In the genomic region with DNA sequence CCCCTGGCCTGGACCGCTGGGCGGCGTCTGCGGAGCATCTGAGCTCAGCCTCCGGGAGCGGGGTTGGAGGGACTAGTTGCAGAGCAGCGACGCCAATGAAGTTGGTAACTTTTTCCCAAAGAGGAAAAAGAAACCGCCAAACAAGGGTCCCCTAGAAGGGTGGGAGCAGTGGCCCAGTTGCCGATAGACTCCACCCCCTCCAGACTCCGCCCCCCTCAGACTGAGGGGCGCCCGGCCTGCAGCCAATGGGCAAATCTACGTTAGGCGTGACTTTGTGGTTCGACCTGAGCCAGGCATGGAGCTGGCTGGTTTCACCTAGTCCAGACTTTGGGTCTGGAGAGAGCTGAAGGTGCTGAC, we compare ENCODE assay signal across 7 mouse cellular contexts.
A peak's percentile ranks its signal among the peaks of the same experiment; 100 is the strongest.
DNase-seq lines count a peak whose midpoint lies in the region; ATAC-seq and TF ChIP-seq lines count a peak whose summit lies in the region.

No protein-coding gene starts in this region.

- TF ChIP-seq POLR2A in spleen, adult 2 months (IDR thresholded peaks at IDR 0.05; ENCODE audit: low read depth, low read length) = no peak
- no peak for TF ChIP-seq POLR2A in embryonic fibroblast, embryonic 13.5 days (IDR thresholded peaks at IDR 0.05; ENCODE audit: low read depth, low read length)
- no peak for TF ChIP-seq POLR2A in thymus, adult 2 months (IDR thresholded peaks at IDR 0.05; ENCODE audit: control insufficient read depth, extremely low read depth, insufficient read depth, low read length, poor library complexity)

- peak overlapping the region; percentile 99 for H3K4me2 ChIP-seq in intestine, postnatal 0 days (replicated peaks; ENCODE audit: low read depth)

- intact Hi-C loops in left cerebral cortex, postnatal 36 days (cut with DNase I) = loop anchor here (5.0 kb wide), 1 partner anchor 76 kb away; a partner anchor contains a TSS

- peak; percentile 35 for ATAC-seq in intestine, postnatal 0 days
- ATAC-seq in megakaryocyte progenitor cell, adult 5-6 weeks (replicated peaks; ENCODE audit: poor library complexity) = peak; percentile 69

- no peak overlapping the region for H3K27ac ChIP-seq in spleen, adult 2 months (ENCODE audit: insufficient read depth, low read length)
- no peak overlapping the region for H3K27ac ChIP-seq in embryonic fibroblast, embryonic 13.5 days (ENCODE audit: insufficient read depth, low read length)
- H3K27ac ChIP-seq in intestine, postnatal 0 days (ENCODE audit: low read depth, low read length) = no peak overlapping the region
- no peak overlapping the region for H3K27ac ChIP-seq in thymus, adult 2 months (ENCODE audit: control insufficient read depth, insufficient read depth, low read length)

- H3K4me1 ChIP-seq in spleen, adult 2 months (ENCODE audit: control insufficient read depth, insufficient read depth, insufficient read length) = peaks cover 8% of the 10 kb centered on the region
- H3K4me1 ChIP-seq in embryonic fibroblast, embryonic 13.5 days (ENCODE audit: control insufficient read depth, insufficient read depth, low read length) = no peaks in the 10 kb centered on the region
- H3K4me1 ChIP-seq in intestine, postnatal 0 days (replicated peaks; ENCODE audit: control insufficient read depth, insufficient read depth, low read length) = no peaks in the 10 kb centered on the region; the same call in 1 of the 2 replicates
- peaks cover 11% of the 10 kb centered on the region for H3K4me1 ChIP-seq in thymus, adult 2 months (replicated peaks; ENCODE audit: control insufficient read depth, insufficient read depth, low read length)

- DNase-seq in spleen, adult 2 months (ENCODE audit: low read depth in 1 of 2, low spot score in 2 of 2) = no peak
- no peak for DNase-seq in spleen, postnatal 4 days (ENCODE audit: low spot score in 2 of 2)
- DNase-seq in thymus, adult 2 months = peak; percentile 24
- no peak for DNase-seq in left cerebral cortex, postnatal 36 days (ENCODE audit: low spot score in 2 of 2)

- no peak for TF ChIP-seq CTCF in spleen, adult 2 months (IDR thresholded peaks at IDR 0.05; ENCODE audit: extremely low read depth, insufficient read depth, insufficient read length, insufficient replicate concordance)
- TF ChIP-seq CTCF in embryonic fibroblast, embryonic 13.5 days (IDR thresholded peaks at IDR 0.05; ENCODE audit: borderline replicate concordance, insufficient read depth, low read length) = no peak
- peak; percentile 34; the same call in 1 of the 2 replicates for TF ChIP-seq CTCF in intestine, postnatal 0 days (IDR thresholded peaks at IDR 0.05; ENCODE audit: low read depth)
- TF ChIP-seq CTCF in thymus, adult 2 months (IDR thresholded peaks at IDR 0.05; ENCODE audit: borderline replicate concordance, control insufficient read depth, extremely low read depth, insufficient read depth, low read length, poor library complexity) = no peak

- H3K27me3 ChIP-seq in spleen, adult 2 months (ENCODE audit: control insufficient read depth, insufficient read depth, low read length) = peaks cover 6% of the 10 kb centered on the region
- 0 out of 2 replicates have a peak, but pooled peaks cover 4% of the 10 kb centered on the region for H3K27me3 ChIP-seq in intestine, postnatal 0 days (replicated peaks; ENCODE audit: control insufficient read depth, insufficient read depth, low read length)
- H3K27me3 ChIP-seq in thymus, adult 2 months (ENCODE audit: control insufficient read depth, insufficient read depth, low read length) = no peaks in the 10 kb centered on the region; the same call in 1 of the 2 replicates

- no peak overlapping the region for H3K9ac ChIP-seq in intestine, postnatal 0 days (ENCODE audit: low read depth, low read length)

- H3K9me3 ChIP-seq in intestine, postnatal 0 days (ENCODE audit: control insufficient read depth) = no peaks in the 10 kb centered on the region

- H3K4me3 ChIP-seq in spleen, adult 2 months (ENCODE audit: extremely low read depth, insufficient read depth, insufficient read length) = peak overlapping the region; percentile 20; the same call in 1 of the 2 replicates
- peak overlapping the region; percentile 29 for H3K4me3 ChIP-seq in embryonic fibroblast, embryonic 13.5 days (ENCODE audit: insufficient read depth, low read length)
- H3K4me3 ChIP-seq in intestine, postnatal 0 days (ENCODE audit: low read depth, low read length) = peak overlapping the region; percentile 49
- peak overlapping the region; percentile 23 for H3K4me3 ChIP-seq in thymus, adult 2 months (ENCODE audit: control insufficient read depth, insufficient read depth, low read length)

- 4% methylated on average over 16 of the region's 16 CpGs for WGBS in spleen, adult 2 months
- 1% methylated on average over 16 of the region's 16 CpGs for WGBS in intestine, postnatal 0 days
- WGBS in thymus, adult 2 months = 3% methylated on average over 16 of the region's 16 CpGs

- H3K36me3 ChIP-seq in spleen, adult 2 months (ENCODE audit: control insufficient read depth, insufficient read depth, low read length) = no peaks in the 10 kb centered on the region
- no peaks in the 10 kb centered on the region for H3K36me3 ChIP-seq in intestine, postnatal 0 days (ENCODE audit: control insufficient read depth, insufficient read depth)
- H3K36me3 ChIP-seq in thymus, adult 2 months (ENCODE audit: control insufficient read depth, insufficient read depth, low read length) = no peaks in the 10 kb centered on the region
